Mouse (Mus musculus): ENCODE data around the gene Ror1.

DNA sequence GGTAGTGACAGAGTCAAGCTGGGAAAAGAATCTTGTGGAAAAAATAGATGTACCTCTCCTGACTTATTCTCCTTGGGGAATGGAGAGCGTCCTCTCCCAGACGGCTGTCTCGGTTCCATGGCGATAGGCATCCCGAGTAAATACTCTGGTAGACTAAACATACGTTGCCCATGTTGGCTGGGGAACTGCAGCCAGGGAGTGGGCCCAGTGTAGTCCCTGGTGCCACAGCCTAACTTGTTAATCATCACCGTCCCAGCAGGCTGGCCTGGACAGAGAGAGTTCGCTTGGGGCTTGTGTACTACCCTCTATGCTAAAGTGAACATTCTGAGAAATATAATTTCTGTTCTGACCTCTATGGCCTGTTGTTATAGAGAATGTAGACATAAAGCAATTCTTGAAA, 148.7 kb downstream of the Ror1 start:
- no peak for TF ChIP-seq CTCF (IDR thresholded peaks at IDR 0.05; ENCODE audit: control insufficient read depth, insufficient read depth, insufficient replicate concordance, low read depth, low read length)
- TF ChIP-seq POLR2A (IDR thresholded peaks at IDR 0.05; ENCODE audit: control insufficient read depth, low read depth, low read length), result no peak
